Mouse (Mus musculus): ENCODE measurements around the gene Olfr1233.

Olfr1233 gene

DNA sequence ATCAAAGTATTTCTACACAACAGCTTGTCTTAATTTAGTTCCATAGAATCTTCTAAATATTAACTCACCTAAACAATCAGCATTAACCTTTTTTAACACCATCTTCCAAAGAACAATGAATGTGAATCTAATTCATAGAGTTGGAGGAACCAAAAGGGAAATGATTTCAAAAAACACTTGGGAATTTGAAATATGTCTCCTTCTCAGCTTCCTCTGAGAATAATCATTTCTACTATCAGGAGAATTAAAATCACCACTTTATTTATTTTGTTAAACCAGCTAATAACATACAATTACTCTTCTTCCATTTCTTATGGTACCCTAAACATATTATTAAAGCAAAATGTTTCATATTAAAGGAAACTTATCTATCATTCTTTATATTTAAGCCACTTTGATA is at the start of gene Olfr1233:
Olfr1233 (minus strand) TSS at position 101 of the 400 bp plus-strand sequence.
- no peak for DNase-seq

DNA sequence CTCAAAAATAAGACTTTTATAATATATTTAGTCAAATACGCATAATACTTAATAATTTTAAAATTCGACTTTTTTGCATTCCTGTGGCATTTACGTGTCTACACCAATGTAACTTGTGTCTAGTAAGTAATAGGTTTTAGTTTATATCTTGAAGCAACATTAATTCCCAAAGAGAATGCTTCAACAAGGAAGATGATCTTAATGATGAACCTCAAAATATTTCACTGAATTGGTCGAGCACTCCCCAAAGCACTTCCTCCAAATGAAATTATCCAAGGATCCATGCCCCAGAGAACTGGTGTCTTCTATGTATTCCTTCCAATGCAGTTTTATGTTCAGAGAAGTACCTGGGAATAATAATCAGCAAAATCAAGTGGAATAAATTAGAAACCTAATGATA is 22.6 kb upstream of the Olfr1233 start, which contains the start of gene Olfr1234:
Olfr1234 (minus strand) TSS at position 101 of the 400 bp plus-strand sequence.
- no peak for DNase-seq

DNA sequence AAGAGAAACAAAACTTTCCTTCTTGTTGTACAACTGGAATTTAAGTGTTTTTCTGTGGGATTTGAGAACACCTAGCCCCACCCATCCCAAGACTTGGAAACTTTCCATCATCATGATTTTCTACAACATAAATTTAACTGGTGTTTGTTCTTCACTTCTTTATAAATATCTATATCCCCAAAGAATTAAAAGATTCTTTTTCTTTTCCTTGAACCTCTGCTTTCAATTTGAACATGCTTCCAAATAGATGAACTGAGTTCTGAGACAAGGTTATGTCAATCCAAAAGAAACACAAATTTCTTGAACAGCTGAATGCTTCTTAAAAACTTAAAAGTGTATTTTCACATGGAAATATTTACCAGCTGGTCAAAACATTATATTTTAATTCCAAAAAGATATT is 12.6 kb downstream of the Olfr1233 start, which contains the start of gene Olfr1232:
Olfr1232 (minus strand) TSS at position 101 of the 400 bp plus-strand sequence.
- DNase-seq: no peak

DNA sequence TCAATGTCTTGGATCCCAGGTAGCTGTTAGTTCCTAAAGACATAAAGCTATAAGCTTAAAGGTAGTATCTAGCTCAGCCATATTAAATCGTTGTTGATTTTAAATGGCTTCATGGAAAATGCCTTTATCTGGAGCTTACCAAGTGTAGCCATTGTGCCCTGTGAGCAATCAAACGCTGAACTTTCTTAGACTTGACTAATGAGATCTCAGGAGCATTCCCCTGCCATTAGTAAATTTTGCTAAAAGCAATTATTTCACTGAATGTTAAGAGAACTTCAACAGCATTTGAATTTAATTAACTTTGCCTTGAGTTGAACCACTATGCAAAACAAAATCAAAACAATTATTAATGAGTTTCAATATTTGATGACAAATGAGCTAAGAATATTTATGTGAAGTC is 35.2 kb downstream of the Olfr1233 start, which contains the start of gene Olfr1231:
Olfr1231 (minus strand) TSS at position 101 of the 400 bp plus-strand sequence.
- no peak for DNase-seq

DNA sequence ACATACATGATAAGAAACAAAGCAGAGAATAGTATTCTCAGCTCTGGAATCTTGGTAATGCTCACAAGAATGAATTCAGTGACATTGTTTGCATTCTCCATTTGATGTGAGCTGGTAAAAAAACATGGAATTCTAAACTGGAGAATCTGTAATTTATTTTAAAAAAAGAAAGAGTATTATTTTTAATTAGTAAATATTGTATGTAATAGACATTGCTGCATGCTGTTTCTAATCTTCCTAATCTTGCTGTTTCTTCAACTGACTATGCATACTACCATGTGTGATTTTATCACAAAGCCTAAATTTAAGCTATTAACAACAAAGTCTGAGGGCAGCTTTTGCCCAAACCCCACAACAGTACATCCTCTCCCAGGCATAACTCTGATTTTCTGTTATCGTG is 45.0 kb downstream of the Olfr1233 start, which contains the start of gene Olfr1230:
Olfr1230 (minus strand) TSS at position 101 of the 400 bp plus-strand sequence.
- no peak for DNase-seq

DNA sequence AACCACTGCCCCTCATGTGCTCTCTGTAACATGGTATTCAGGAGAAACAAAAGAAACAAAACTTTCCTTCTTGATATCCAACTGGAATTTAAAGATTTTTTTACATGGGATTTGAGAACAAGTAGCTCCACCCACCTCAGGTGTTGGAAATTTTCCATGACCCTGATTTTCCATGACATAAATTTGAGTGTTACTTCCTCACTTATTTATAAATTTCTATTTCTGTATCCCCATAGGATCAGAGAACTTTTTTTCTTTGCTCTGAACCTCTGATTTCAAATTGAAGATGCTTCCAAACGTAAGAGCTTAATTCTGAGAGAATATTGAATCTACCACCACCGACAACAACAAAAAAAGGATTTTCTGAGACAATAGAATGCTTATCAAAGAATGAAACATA is 54.3 kb downstream of the Olfr1233 start, which contains the start of gene Olfr1229:
Olfr1229 (minus strand) TSS at position 101 of the 400 bp plus-strand sequence.
- no peak for DNase-seq
